Mouse (Mus musculus): ENCODE results near the gene Il13.

Gene Il13

GRCm38 (mm10) chr11:53634556-53634955, at the start of gene Il13:
Gene Il13 (minus strand): TSS chr11:53634702.
- DNase-seq = no peak

GRCm38 (mm10) chr11:53682994-53683530, 48.6 kb upstream of the Il13 start:
- DNase-seq = no peak

GRCm38 (mm10) chr11:53682170-53682569, 47.7 kb upstream of the Il13 start:
- DNase-seq = no peak

- no peak for DNase-seq
Measured at GRCm38 (mm10) chr11:53681686-53682085, 47.2 kb upstream of the Il13 start.

GRCm38 (mm10) chr11:53680141-53680540, 45.6 kb upstream of the Il13 start:
- no peak for DNase-seq

GRCm38 (mm10) chr11:53671414-53671813, 36.9 kb upstream of the Il13 start:
- DNase-seq = no peak

- no peak for DNase-seq
Measured at GRCm38 (mm10) chr11:53664091-53664490, 29.6 kb upstream of the Il13 start.

GRCm38 (mm10) chr11:53662794-53663674, 28.5 kb upstream of the Il13 start:
- peak; percentile 58 to 60 for DNase-seq

GRCm38 (mm10) chr11:53657828-53658227, 23.3 kb upstream of the Il13 start:
- DNase-seq = no peak

GRCm38 (mm10) chr11:53657381-53657780, 22.9 kb upstream of the Il13 start:
- DNase-seq = no peak

- DNase-seq = no peak
Measured at GRCm38 (mm10) chr11:53656558-53657202, 22.2 kb upstream of the Il13 start.

GRCm38 (mm10) chr11:53655043-53655442, 20.5 kb upstream of the Il13 start:
- no peak for DNase-seq

- DNase-seq = no peak
Measured at GRCm38 (mm10) chr11:53652427-53652826, 17.9 kb upstream of the Il13 start.

GRCm38 (mm10) chr11:53651441-53651840, 16.9 kb upstream of the Il13 start:
- DNase-seq = no peak

- no peak for DNase-seq
Measured at GRCm38 (mm10) chr11:53644017-53644416, 9.5 kb upstream of the Il13 start.

- DNase-seq = no peak
Measured at GRCm38 (mm10) chr11:53642744-53643279, 8.3 kb upstream of the Il13 start.

- no peak for DNase-seq
Measured at GRCm38 (mm10) chr11:53637803-53638260, 3.3 kb upstream of the Il13 start.

- DNase-seq = peak; percentile 62 to 72
Measured at GRCm38 (mm10) chr11:53637046-53637802, 2.7 kb upstream of the Il13 start.

- DNase-seq = peak in 1 of 2 experiments; percentile 53
Measured at GRCm38 (mm10) chr11:53636183-53636646, 1.7 kb upstream of the Il13 start.

- peak in 1 of 2 experiments; percentile 29 for DNase-seq
Measured at GRCm38 (mm10) chr11:53635590-53636182, 1.2 kb upstream of the Il13 start.

GRCm38 (mm10) chr11:53633644-53634043, 858 bp downstream of the Il13 start:
- DNase-seq = peak; percentile 81 to 85

- peak; percentile 65 to 69 for DNase-seq
Measured at GRCm38 (mm10) chr11:53632122-53632733, 2.3 kb downstream of the Il13 start.
